Mouse (Mus musculus) left cerebral cortex, adult 9 months (tissue): ENCODE measurements at regions not wholly inside any gene's neighbourhood (a gene's known extent, or its start where the extent isn't known, plus 50 kb on each side); places are given as distances from the start of the nearest gene placed in this dataset.
A peak's percentile ranks its signal among the peaks of the same experiment; 100 is the strongest.
"Not testable (repeated sequence)": the region's sequence is repeated elsewhere in the genome, so short reads cannot be mapped to it uniquely, and the experiment has no call there.

Experiments
- DNase-seq, 2 experiments: peaks; one replicate each; pipeline ENCODE4 v3.0.0; 2022; ENCODE audit warnings: low spot score in 2 of 2

GRCm38 (mm10) chr4:27529565-27529964, 1182.9 kb upstream of the Manea start:
- DNase-seq, result no peak

GRCm38 (mm10) chr4:27520295-27520694, 1173.6 kb upstream of the Manea start:
- no peak for DNase-seq

GRCm38 (mm10) chr4:27504829-27505804, 1158.4 kb upstream of the Manea start:
- DNase-seq, result no peak

GRCm38 (mm10) chr4:27497926-27498325, 1151.2 kb upstream of the Manea start:
- DNase-seq, result no peak

- DNase-seq, result no peak
Measured at GRCm38 (mm10) chr4:27497274-27497673, 1150.6 kb upstream of the Manea start.

- no peak for DNase-seq
Measured at GRCm38 (mm10) chr4:27491312-27491711, 1144.6 kb upstream of the Manea start.

GRCm38 (mm10) chr4:27449901-27450300, 1103.2 kb upstream of the Manea start:
- no peak for DNase-seq

GRCm38 (mm10) chr4:27446310-27446709, 1099.6 kb upstream of the Manea start:
- no peak for DNase-seq

- DNase-seq, result no peak
Measured at GRCm38 (mm10) chr4:27429210-27429789, 1082.6 kb upstream of the Manea start.

GRCm38 (mm10) chr4:27425902-27426301, 1079.2 kb upstream of the Manea start:
- DNase-seq, result peak in 1 of 2 experiments; percentile 20

- no peak for DNase-seq
Measured at GRCm38 (mm10) chr4:27423846-27424245, 1077.2 kb upstream of the Manea start.

- DNase-seq, result no peak
Measured at GRCm38 (mm10) chr4:27418517-27418916, 1071.8 kb upstream of the Manea start.

- not testable (repeated sequence) for DNase-seq
Measured at GRCm38 (mm10) chr4:27384941-27385340, 1038.2 kb upstream of the Manea start.

- no peak for DNase-seq
Measured at GRCm38 (mm10) chr4:27346892-27347291, 1000.2 kb upstream of the Manea start.

GRCm38 (mm10) chr4:27333279-27333678, 986.6 kb upstream of the Manea start:
- DNase-seq, result no peak
